Mouse (Mus musculus): ENCODE measurements at regions not wholly inside any gene's neighbourhood (a gene's known extent, or its start where the extent isn't known, plus 50 kb on each side); places are given as distances from the start of the nearest gene placed in this dataset.

GRCm38 (mm10) chr1:15143922-15144591 lies 949.1 kb downstream of the 4930444P10Rik start:
- TF ChIP-seq CTCF (IDR thresholded peaks at IDR 0.05): no peak
- no peak for TF ChIP-seq EP300 (IDR thresholded peaks at IDR 0.05)
